Mouse (Mus musculus) heart, postnatal 0 days (tissue): Measurements from ENCODE around the gene Rgs9bp.
"Not testable (repeated sequence)": the region's sequence is repeated elsewhere in the genome, so short reads cannot be mapped to it uniquely, and the experiment has no call there.

Experiments used
- CTCF ChIP-seq: IDR thresholded peaks from 2 replicates; pipeline ENCODE4 v1.5.1; 2016; ENCODE audit warnings: antibody characterized with exemption, control low read depth, low read depth
- EP300 ChIP-seq: IDR thresholded peaks from 2 replicates; pipeline ENCODE4 v1.6.1; 2016; ENCODE audit warnings: antibody characterized with exemption, low read depth

GRCm38 (mm10) chr7:35569724-35570123, 15.7 kb downstream of the Rgs9bp start:
- not testable (repeated sequence) for TF ChIP-seq CTCF, EP300
